Mouse (Mus musculus): ENCODE data around the gene Srd5a1. TPM values are rescaled to one million over a fixed set of nuclear protein-coding genes. Genes with fewer than 3 reads are reported as not detected.
A peak's percentile ranks its signal among the peaks of the same experiment; 100 is the strongest.

Srd5a1 gene
- polyA plus RNA-seq, 1 experiment from 2014 or later = 25.5 TPM

DNA sequence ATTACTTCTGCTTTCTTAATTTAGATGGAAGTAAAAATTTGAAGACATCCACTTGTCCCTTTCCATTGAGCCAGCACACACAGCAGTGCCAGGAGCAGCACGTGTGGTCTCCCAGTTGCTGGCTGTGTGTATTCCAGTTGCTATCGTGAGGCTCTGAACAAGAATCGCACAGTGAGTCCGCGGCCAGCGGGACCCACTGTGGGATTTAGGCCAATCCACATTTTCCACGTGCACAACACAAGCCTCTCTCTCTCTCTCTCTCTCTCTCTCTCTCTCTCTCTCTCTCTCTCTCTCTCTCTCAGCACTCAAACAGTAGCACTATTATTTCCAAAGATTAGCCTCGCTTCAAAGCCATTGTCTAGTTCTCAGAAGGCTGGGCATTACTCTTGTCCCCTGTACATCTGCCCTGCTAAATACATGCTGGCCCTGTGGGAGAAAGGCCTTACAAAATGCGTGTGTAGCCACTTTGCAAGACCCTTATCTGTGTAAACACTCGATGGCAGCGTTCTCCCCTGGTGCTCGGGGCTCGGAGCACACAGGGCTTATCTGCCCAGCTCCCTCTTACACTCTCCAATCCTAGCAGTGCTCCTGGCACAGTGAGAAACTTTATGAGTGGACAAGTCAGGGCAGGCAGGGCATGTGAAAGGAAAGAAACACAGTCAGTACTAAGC lies 51.8 kb downstream of the Srd5a1 start:
- Histone ChIP-seq H3K4me1 (ENCODE audit: control insufficient read depth, insufficient read depth, low read length) (peaks cover 12% of the 10 kb centered on the region), H3K9ac (replicated peaks; ENCODE audit: low read length) (no peak overlapping the region), H3K36me3 (ENCODE audit: control insufficient read depth, insufficient read depth, low read length) (no peaks in the 10 kb centered on the region), H3K4me3 (replicated peaks; ENCODE audit: low read depth, low read length) (no peak overlapping the region), H3K27ac (replicated peaks; ENCODE audit: low read depth, low read length) (peak overlapping the region; percentile 42; the same call in 1 of the 2 replicates), H3K27me3 (ENCODE audit: control insufficient read depth, insufficient read depth, low read length) (no peaks in the 10 kb centered on the region), H3K4me2 (ENCODE audit: low read length) (peak overlapping the region; percentile 8; the same call in 1 of the 2 replicates), H3K9me3 (ENCODE audit: control insufficient read depth, low read length) (no peaks in the 10 kb centered on the region)
- DNase-seq (peak; percentile 64), ATAC-seq (ENCODE audit: low FRiP score, low TSS enrichment) (peak; percentile 59)
- WGBS = 12% methylated on average over 13 of the region's 13 CpGs

DNA sequence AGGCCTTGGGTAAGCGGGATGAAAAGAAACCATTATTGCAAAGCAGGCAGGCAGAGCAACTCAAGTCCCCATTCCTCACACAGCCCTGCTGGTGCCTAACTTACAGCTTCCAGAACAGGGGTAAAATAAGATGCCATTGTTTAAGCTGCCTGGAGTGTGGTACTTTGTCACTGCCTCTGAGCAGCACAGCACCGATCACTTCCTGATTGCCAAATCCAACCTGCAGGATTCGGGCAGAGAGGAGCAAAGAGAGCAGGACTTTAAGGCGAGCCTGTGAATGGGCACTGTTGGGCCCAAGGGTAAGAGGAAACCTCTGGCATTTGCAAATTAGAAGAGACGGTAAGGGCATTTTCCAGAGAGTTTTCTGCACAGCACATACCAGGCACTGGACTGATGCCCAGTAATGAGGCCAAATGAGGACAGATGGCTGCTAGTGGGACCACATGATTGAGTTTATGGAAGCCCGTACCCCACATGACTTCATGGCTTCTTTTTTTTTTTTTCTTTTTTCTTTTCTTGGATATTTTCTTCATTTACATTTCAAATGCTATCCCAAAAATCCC lies 53.1 kb downstream of the Srd5a1 start:
- H3K27ac ChIP-seq (replicated peaks; ENCODE audit: low read depth, low read length) = no peak overlapping the region
- no peaks in the 10 kb centered on the region for H3K36me3 ChIP-seq (ENCODE audit: control insufficient read depth, insufficient read depth, low read length)
- no peak for ATAC-seq (ENCODE audit: low FRiP score, low TSS enrichment)
- no peaks in the 10 kb centered on the region for H3K9me3 ChIP-seq (ENCODE audit: control insufficient read depth, low read length)
- no peak overlapping the region for H3K4me3 ChIP-seq (replicated peaks; ENCODE audit: low read depth, low read length)
- WGBS = 75% methylated on average over 6 of the region's 6 CpGs
- H3K9ac ChIP-seq (replicated peaks; ENCODE audit: low read length) = no peak overlapping the region
- no peak overlapping the region for H3K4me2 ChIP-seq (ENCODE audit: low read length)
- DNase-seq = peak; percentile 20
- peaks cover 12% of the 10 kb centered on the region for H3K4me1 ChIP-seq (ENCODE audit: control insufficient read depth, insufficient read depth, low read length)
- H3K27me3 ChIP-seq (ENCODE audit: control insufficient read depth, insufficient read depth, low read length) = no peaks in the 10 kb centered on the region

DNA sequence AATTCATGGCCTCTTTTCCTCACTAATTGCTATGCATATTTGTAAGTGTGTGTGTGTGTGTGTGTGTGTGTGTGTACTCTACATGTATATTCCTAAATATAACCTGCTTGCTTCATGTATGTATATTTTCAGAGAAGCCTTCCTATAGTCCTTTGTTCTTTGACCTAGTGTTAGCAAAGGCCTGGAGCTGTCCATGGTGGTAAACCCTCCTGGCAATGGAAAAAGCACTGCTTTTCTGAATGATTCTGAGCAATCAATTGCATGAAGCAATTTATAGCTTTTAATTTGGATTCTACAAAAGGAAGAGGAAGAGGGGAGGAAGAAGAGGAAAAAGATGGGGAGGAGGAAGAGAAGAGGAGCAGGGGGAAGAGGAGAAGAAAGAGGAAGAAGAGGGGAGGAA lies 54.5 kb downstream of the Srd5a1 start:
- ATAC-seq (ENCODE audit: low FRiP score, low TSS enrichment) (no peak), DNase-seq (no peak)
- Histone ChIP-seq H3K27ac (replicated peaks; ENCODE audit: low read depth, low read length) (no peak overlapping the region), H3K27me3 (ENCODE audit: control insufficient read depth, insufficient read depth, low read length) (no peaks in the 10 kb centered on the region), H3K4me2 (ENCODE audit: low read length) (no peak overlapping the region), H3K4me1 (ENCODE audit: control insufficient read depth, insufficient read depth, low read length) (peaks cover 12% of the 10 kb centered on the region), H3K4me3 (replicated peaks; ENCODE audit: low read depth, low read length) (no peak overlapping the region), H3K9ac (replicated peaks; ENCODE audit: low read length) (no peak overlapping the region), H3K36me3 (ENCODE audit: control insufficient read depth, insufficient read depth, low read length) (no peaks in the 10 kb centered on the region), H3K9me3 (ENCODE audit: control insufficient read depth, low read length) (no peaks in the 10 kb centered on the region)

DNA sequence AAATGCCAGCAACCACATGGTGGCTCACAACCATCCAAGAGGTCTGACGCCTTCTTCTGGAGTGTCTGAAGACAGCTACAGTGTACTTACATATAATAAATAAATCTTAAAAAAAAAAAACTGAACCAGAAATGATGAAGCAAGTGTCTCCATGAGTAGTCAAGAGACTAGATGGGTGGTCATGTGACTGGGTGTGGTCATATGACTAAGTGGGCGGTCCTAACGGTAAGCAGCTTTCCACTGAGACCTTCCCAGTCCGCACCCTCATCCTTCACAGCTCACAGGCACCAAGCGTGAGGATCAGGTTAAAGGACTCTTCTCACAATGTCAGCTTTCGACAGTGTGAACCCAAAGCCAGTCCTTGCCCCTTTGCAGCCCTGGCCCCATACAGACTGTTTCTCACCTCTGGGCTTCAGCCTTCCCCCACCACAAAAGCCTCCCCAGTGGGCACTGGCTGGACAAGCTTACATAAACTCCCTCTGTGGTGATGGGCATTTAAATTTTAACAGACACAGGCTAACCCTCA lies 55.2 kb downstream of the Srd5a1 start:
- Histone ChIP-seq H3K9ac (replicated peaks; ENCODE audit: low read length) (no peak overlapping the region), H3K4me2 (ENCODE audit: low read length) (no peak overlapping the region), H3K27ac (replicated peaks; ENCODE audit: low read depth, low read length) (no peak overlapping the region), H3K4me1 (ENCODE audit: control insufficient read depth, insufficient read depth, low read length) (peaks cover 12% of the 10 kb centered on the region), H3K4me3 (replicated peaks; ENCODE audit: low read depth, low read length) (no peak overlapping the region), H3K27me3 (ENCODE audit: control insufficient read depth, insufficient read depth, low read length) (no peaks in the 10 kb centered on the region), H3K9me3 (ENCODE audit: control insufficient read depth, low read length) (no peaks in the 10 kb centered on the region), H3K36me3 (ENCODE audit: control insufficient read depth, insufficient read depth, low read length) (no peaks in the 10 kb centered on the region)
- no peak for DNase-seq
- WGBS = 90% methylated on average over 6 of the region's 6 CpGs
- no peak for ATAC-seq (ENCODE audit: low FRiP score, low TSS enrichment)

DNA sequence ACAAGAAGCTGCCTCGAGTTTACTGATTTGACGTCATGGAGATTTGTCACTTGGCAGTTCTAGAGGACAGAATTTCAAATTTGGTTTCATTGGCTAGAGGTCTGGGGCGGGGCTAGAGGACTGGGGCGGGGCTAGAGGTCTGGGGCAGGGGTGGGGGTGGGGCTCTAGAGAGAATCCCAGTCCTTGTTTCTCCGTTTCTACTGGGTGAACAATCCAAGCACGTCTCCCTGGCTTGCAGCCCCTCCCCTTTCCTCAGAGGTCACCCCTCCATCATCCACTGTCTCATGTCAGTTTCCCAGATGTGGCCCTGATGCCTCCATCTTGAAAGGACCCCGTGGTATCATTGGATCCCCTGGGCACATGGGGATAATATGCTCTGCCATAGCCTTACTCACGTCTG lies 56.2 kb downstream of the Srd5a1 start:
- ATAC-seq (ENCODE audit: low FRiP score, low TSS enrichment) (no peak), DNase-seq (no peak)
- H3K27me3 ChIP-seq (ENCODE audit: control insufficient read depth, insufficient read depth, low read length) = no peaks in the 10 kb centered on the region
- 27% methylated on average over 8 of the region's 8 CpGs for WGBS
- no peak overlapping the region for H3K27ac ChIP-seq (replicated peaks; ENCODE audit: low read depth, low read length)
- no peaks in the 10 kb centered on the region for H3K36me3 ChIP-seq (ENCODE audit: control insufficient read depth, insufficient read depth, low read length)
- H3K4me3 ChIP-seq (replicated peaks; ENCODE audit: low read depth, low read length) = no peak overlapping the region
- H3K4me1 ChIP-seq (ENCODE audit: control insufficient read depth, insufficient read depth, low read length) = peaks cover 10% of the 10 kb centered on the region
- no peaks in the 10 kb centered on the region for H3K9me3 ChIP-seq (ENCODE audit: control insufficient read depth, low read length)
- H3K9ac ChIP-seq (replicated peaks; ENCODE audit: low read length) = no peak overlapping the region
- no peak overlapping the region for H3K4me2 ChIP-seq (ENCODE audit: low read length)

DNA sequence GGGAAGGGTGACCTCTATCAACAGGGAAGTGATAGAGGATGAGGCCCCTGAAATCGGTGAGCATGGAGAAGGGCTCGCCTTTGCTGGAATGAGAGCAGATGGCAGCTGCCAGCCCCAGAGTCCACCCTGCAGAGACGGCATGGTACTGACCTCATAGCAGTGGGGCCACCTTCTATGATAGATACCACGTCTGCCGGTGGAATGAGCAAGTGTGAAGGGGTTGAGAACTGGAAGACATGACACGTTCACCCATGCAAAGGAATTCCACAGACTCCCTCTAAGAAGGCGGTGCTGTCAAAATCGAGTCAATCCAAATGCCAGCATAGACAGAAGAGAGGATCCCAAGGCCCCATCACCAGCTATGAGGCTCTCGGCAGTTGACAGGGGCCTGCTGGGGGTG lies 57.0 kb downstream of the Srd5a1 start:
- no peak for ATAC-seq (ENCODE audit: low FRiP score, low TSS enrichment)
- H3K4me1 ChIP-seq (ENCODE audit: control insufficient read depth, insufficient read depth, low read length) = peaks cover 3% of the 10 kb centered on the region; the same call in 1 of the 2 replicates
- H3K27me3 ChIP-seq (ENCODE audit: control insufficient read depth, insufficient read depth, low read length) = no peaks in the 10 kb centered on the region
- DNase-seq = no peak
- H3K9ac ChIP-seq (replicated peaks; ENCODE audit: low read length) = no peak overlapping the region
- no peak overlapping the region for H3K4me2 ChIP-seq (ENCODE audit: low read length)
- no peaks in the 10 kb centered on the region for H3K36me3 ChIP-seq (ENCODE audit: control insufficient read depth, insufficient read depth, low read length)
- H3K9me3 ChIP-seq (ENCODE audit: control insufficient read depth, low read length) = no peaks in the 10 kb centered on the region
- H3K27ac ChIP-seq (replicated peaks; ENCODE audit: low read depth, low read length) = no peak overlapping the region
- 82% methylated on average over 9 of the region's 9 CpGs for WGBS
- H3K4me3 ChIP-seq (replicated peaks; ENCODE audit: low read depth, low read length) = no peak overlapping the region

DNA sequence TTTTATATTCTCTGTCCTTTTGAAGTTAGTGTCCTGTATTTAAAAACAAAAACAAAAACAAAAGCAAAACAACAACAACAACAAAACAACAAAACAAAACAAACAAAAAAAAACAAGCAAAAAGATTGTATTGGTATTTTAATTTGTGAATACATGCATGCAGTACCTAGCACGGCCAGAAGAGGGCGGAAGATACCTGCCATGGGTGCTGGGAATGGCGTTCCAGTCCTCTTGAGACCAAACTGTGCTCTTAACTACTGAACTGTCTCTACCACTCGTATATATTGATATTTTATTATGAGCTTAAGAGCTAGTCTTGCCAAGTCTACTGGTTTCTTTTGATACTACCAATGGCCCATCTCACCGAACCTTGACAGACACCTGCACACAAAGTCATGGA lies 58.2 kb downstream of the Srd5a1 start:
- Histone ChIP-seq H3K9ac (replicated peaks; ENCODE audit: low read length) (no peak overlapping the region), H3K4me2 (ENCODE audit: low read length) (no peak overlapping the region), H3K4me3 (replicated peaks; ENCODE audit: low read depth, low read length) (no peak overlapping the region), H3K4me1 (ENCODE audit: control insufficient read depth, insufficient read depth, low read length) (no peaks in the 10 kb centered on the region), H3K9me3 (ENCODE audit: control insufficient read depth, low read length) (no peaks in the 10 kb centered on the region), H3K27ac (replicated peaks; ENCODE audit: low read depth, low read length) (no peak overlapping the region), H3K27me3 (ENCODE audit: control insufficient read depth, insufficient read depth, low read length) (no peaks in the 10 kb centered on the region), H3K36me3 (ENCODE audit: control insufficient read depth, insufficient read depth, low read length) (no peaks in the 10 kb centered on the region)
- WGBS = 20% methylated on average over 5 of the region's 5 CpGs
- DNase-seq (peak; percentile 66), ATAC-seq (ENCODE audit: low FRiP score, low TSS enrichment) (no peak)

DNA sequence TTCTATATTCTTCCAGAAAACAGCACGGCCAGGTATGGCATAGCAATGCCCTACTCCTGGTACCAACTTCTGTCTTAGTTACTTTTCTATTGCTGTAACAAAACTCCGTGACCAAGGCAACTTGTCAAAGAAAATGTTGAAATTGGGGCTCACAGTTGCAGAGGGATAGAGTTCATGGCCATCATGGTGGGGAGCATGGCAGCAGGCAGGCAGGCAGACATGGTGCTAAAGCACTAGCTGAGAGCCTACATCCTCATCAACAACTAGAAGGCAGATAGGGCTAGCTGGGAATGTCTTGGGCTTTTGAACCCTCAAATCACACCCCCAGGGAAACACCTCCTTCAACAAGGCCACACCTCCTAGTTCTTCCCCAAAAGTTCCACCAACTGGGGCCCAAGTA lies 60.4 kb downstream of the Srd5a1 start:
- no peak overlapping the region for H3K4me3 ChIP-seq (replicated peaks; ENCODE audit: low read depth, low read length)
- H3K4me2 ChIP-seq (ENCODE audit: low read length) = no peak overlapping the region
- no peak overlapping the region for H3K27ac ChIP-seq (replicated peaks; ENCODE audit: low read depth, low read length)
- no peaks in the 10 kb centered on the region for H3K9me3 ChIP-seq (ENCODE audit: control insufficient read depth, low read length)
- no peaks in the 10 kb centered on the region for H3K36me3 ChIP-seq (ENCODE audit: control insufficient read depth, insufficient read depth, low read length)
- ATAC-seq (ENCODE audit: low FRiP score, low TSS enrichment) = no peak
- DNase-seq = no peak
- H3K4me1 ChIP-seq (ENCODE audit: control insufficient read depth, insufficient read depth, low read length) = no peaks in the 10 kb centered on the region
- H3K27me3 ChIP-seq (ENCODE audit: control insufficient read depth, insufficient read depth, low read length) = no peaks in the 10 kb centered on the region
- WGBS = 92% methylated on average over 2 of the region's 2 CpGs
- H3K9ac ChIP-seq (replicated peaks; ENCODE audit: low read length) = no peak overlapping the region

DNA sequence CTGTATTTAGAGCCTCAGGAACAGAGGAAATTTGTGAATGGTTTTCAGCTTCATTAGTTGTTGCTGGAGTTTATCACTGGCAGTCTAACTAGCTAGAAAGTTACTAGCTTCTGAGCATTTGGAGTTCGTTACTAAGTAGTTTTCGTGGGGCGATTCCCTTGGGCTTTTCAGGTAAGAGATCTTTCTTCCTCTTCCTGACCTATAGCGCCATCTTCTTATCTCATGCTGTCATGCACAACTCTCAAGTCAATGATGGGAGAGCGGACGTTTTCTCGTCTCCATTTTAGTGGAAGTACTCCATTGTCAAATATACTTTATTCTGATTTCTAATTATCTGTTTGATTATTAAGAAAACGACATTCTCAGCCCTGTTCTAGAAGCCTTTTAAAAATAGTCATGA lies 61.3 kb downstream of the Srd5a1 start:
- no peaks in the 10 kb centered on the region for H3K4me1 ChIP-seq (ENCODE audit: control insufficient read depth, insufficient read depth, low read length)
- no peak overlapping the region for H3K4me2 ChIP-seq (ENCODE audit: low read length)
- no peaks in the 10 kb centered on the region for H3K9me3 ChIP-seq (ENCODE audit: control insufficient read depth, low read length)
- 54% methylated on average over 8 of the region's 8 CpGs for WGBS
- H3K27me3 ChIP-seq (ENCODE audit: control insufficient read depth, insufficient read depth, low read length) = no peaks in the 10 kb centered on the region
- no peaks in the 10 kb centered on the region for H3K36me3 ChIP-seq (ENCODE audit: control insufficient read depth, insufficient read depth, low read length)
- no peak overlapping the region for H3K27ac ChIP-seq (replicated peaks; ENCODE audit: low read depth, low read length)
- no peak overlapping the region for H3K4me3 ChIP-seq (replicated peaks; ENCODE audit: low read depth, low read length)
- H3K9ac ChIP-seq (replicated peaks; ENCODE audit: low read length) = no peak overlapping the region
- ATAC-seq (ENCODE audit: low FRiP score, low TSS enrichment) = no peak
- DNase-seq = no peak
